Mouse (Mus musculus) embryonic facial prominence, embryonic 11.5 days (tissue): ENCODE measurements around the gene Srp54a. TPM values are rescaled to one million over a fixed set of nuclear protein-coding genes. Genes with fewer than 3 reads are reported as not detected.
"Not testable (repeated sequence)": the region's sequence is repeated elsewhere in the genome, so short reads cannot be mapped to it uniquely, and the experiment has no call there.

Experiments
- ATAC-seq: fragments of 200-750 bp; cut with Nextera tagmentation; replicated peaks from 2 replicates; pipeline ENCODE4 v1.8.0; 2017; ENCODE audit warnings: low read depth; ENCODE audit not compliant: insufficient number of reproducible peaks, low FRiP score, low TSS enrichment
- DNase-seq: peaks from one replicate; pipeline ENCODE4 v3.0.0-alpha.2; 2015; ENCODE audit warnings: low spot score
- H3K27ac ChIP-seq: fragments of 300-500 bp; sonication (generic); replicated peaks from 2 replicates; pipeline ENCODE4 v1.5.1; 2014; ENCODE audit warnings: mild to moderate bottlenecking, low read depth, low read length, control low read depth
- H3K27me3 ChIP-seq: fragments of 300-500 bp; sonication (generic); 2 replicates; pipeline ENCODE4 v1.6.1; 2014; ENCODE audit warnings: mild to moderate bottlenecking, low read length, moderate library complexity, mixed read lengths; ENCODE audit not compliant: control insufficient read depth, insufficient read depth
- H3K36me3 ChIP-seq: fragments of 300-500 bp; sonication (generic); replicated peaks from 2 replicates; pipeline ENCODE4 v1.6.1; 2014; ENCODE audit warnings: low read depth, mild to moderate bottlenecking, low read length, moderate library complexity, mixed read lengths; ENCODE audit not compliant: control insufficient read depth, insufficient read depth
- H3K4me1 ChIP-seq: fragments of 300-500 bp; sonication (generic); 2 replicates; pipeline ENCODE4 v1.6.1; 2014; ENCODE audit warnings: low read length, mixed read lengths; ENCODE audit not compliant: control insufficient read depth, insufficient read depth
- H3K4me2 ChIP-seq: fragments of 300-500 bp; sonication (generic); 2 replicates; pipeline ENCODE4 v1.6.1; 2014; ENCODE audit warnings: low read depth, mild to moderate bottlenecking, control low read depth, low read length, moderate library complexity
- H3K4me3 ChIP-seq: fragments of 300-500 bp; sonication (generic); 2 replicates; pipeline ENCODE4 v1.5.1; 2014; ENCODE audit warnings: low read depth, low read length, control low read depth
- H3K9ac ChIP-seq: fragments of 300-500 bp; sonication (generic); replicated peaks from 2 replicates; pipeline ENCODE4 v1.6.1; 2014; ENCODE audit warnings: mild to moderate bottlenecking, control low read depth, low read length
- H3K9me3 ChIP-seq: fragments of 300-500 bp; sonication (generic); replicated peaks from 2 replicates; pipeline ENCODE4 v1.6.1; 2016; ENCODE audit warnings: mild to moderate bottlenecking, low read length, inconsistent platforms, mixed read lengths; ENCODE audit not compliant: control insufficient read depth
- WGBS: fragments of 180-500 bp; shearing (Covaris S2); extraction: QIAGEN DNeasy Blood & Tissue Kit; methylation state at CpG from one replicate; pipeline ENCODE4 v1.1.7; 2014; 5-methylcytosine and 5-hydroxymethylcytosine counted together
- polyA plus RNA-seq: library from polyadenylated mRNA; unstranded; fragments of >200 nt; fragmentation: Nextera tagmentation; extraction: Ambion mirVana; gene quantifications from 2 replicates; pipeline ENCODE4 v1.2.1, GENCODE M21; 2014

Gene Srp54a
- polyA plus RNA-seq, result 187 and 195 TPM in 2 replicates

- H3K36me3 ChIP-seq, H3K9me3 ChIP-seq, H3K27me3 ChIP-seq, H3K4me1 ChIP-seq: not testable (repeated sequence)
- under 1% methylated on average over 52 of the region's 60 CpGs for WGBS
- ATAC-seq (peak; percentile 96), DNase-seq (peak; percentile 95)
- Histone ChIP-seq H3K4me2 (peak within 1 kb of the TSS; percentile 39), H3K27ac (peak within 1 kb of the TSS; percentile 41), H3K4me3 (peak within 1 kb of the TSS; percentile 60), H3K9ac (peak within 1 kb of the TSS; percentile 67)
Measured at GRCm38 (mm10) chr12:55079726-55080600, at the start of gene Srp54a, which contains the start of gene 2700097O09Rik. Gene Srp54a (plus strand): TSS chr12:55080262. Gene 2700097O09Rik (minus strand): TSS chr12:55080110.

GRCm38 (mm10) chr12:55041011-55041410 is 39.1 kb upstream of the Srp54a start:
- ATAC-seq, result no peak
- 75% methylated on average over 15 of the region's 15 CpGs for WGBS
- H3K9ac ChIP-seq, result no peak overlapping the region
- H3K36me3 ChIP-seq, result no peaks in the 10 kb centered on the region
- H3K9me3 ChIP-seq, result no peaks in the 10 kb centered on the region
- no peak overlapping the region for H3K4me2 ChIP-seq
- H3K27me3 ChIP-seq, result no peaks in the 10 kb centered on the region
- no peak overlapping the region for H3K27ac ChIP-seq
- no peak for DNase-seq
- no peak overlapping the region for H3K4me3 ChIP-seq
- H3K4me1 ChIP-seq, result no peaks in the 10 kb centered on the region

GRCm38 (mm10) chr12:55049731-55050353 is 30.2 kb upstream of the Srp54a start:
- no peaks in the 10 kb centered on the region for H3K9me3 ChIP-seq

GRCm38 (mm10) chr12:55051210-55052173 is 28.6 kb upstream of the Srp54a start:
- Histone ChIP-seq H3K27me3 (no peaks in the 10 kb centered on the region), H3K4me3 (no peak overlapping the region), H3K4me2 (no peak overlapping the region), H3K9me3 (no peaks in the 10 kb centered on the region), H3K27ac (no peak overlapping the region), H3K9ac (no peak overlapping the region), H3K4me1 (no peaks in the 10 kb centered on the region), H3K36me3 (no peaks in the 10 kb centered on the region)
- WGBS, result 91% methylated on average over 8 of the region's 8 CpGs
- ATAC-seq, result no peak
- no peak for DNase-seq

More at GRCm38 (mm10) chr12:55049731-55050353, 30.2 kb upstream of the Srp54a start:
- Histone ChIP-seq H3K4me1 (no peaks in the 10 kb centered on the region), H3K36me3 (no peaks in the 10 kb centered on the region), H3K4me2 (no peak overlapping the region), H3K27me3 (no peaks in the 10 kb centered on the region), H3K4me3 (no peak overlapping the region), H3K9ac (no peak overlapping the region), H3K27ac (no peak overlapping the region)
- 94% methylated on average over 8 of the region's 8 CpGs for WGBS
- no peak for DNase-seq
- no peak for ATAC-seq

GRCm38 (mm10) chr12:55053267-55053666 is 26.8 kb upstream of the Srp54a start:
- H3K9ac ChIP-seq, result no peak overlapping the region
- H3K4me2 ChIP-seq, result no peak overlapping the region
- no peaks in the 10 kb centered on the region for H3K36me3 ChIP-seq
- no peak overlapping the region for H3K27ac ChIP-seq
- H3K9me3 ChIP-seq, result no peaks in the 10 kb centered on the region
- ATAC-seq (no peak), DNase-seq (no peak)
- no peaks in the 10 kb centered on the region for H3K27me3 ChIP-seq
- WGBS, result 91% methylated on average over 7 of the region's 7 CpGs
- no peaks in the 10 kb centered on the region for H3K4me1 ChIP-seq
- H3K4me3 ChIP-seq, result no peak overlapping the region

GRCm38 (mm10) chr12:55054551-55055241 is 25.4 kb upstream of the Srp54a start:
- H3K27me3 ChIP-seq, result no peaks in the 10 kb centered on the region
- H3K9ac ChIP-seq, result no peak overlapping the region
- no peak overlapping the region for H3K27ac ChIP-seq
- no peak overlapping the region for H3K4me3 ChIP-seq
- ATAC-seq (no peak), DNase-seq (no peak)
- H3K4me1 ChIP-seq, result no peaks in the 10 kb centered on the region
- WGBS, result 80% methylated on average over 2 of the region's 2 CpGs
- H3K9me3 ChIP-seq, result no peaks in the 10 kb centered on the region
- no peak overlapping the region for H3K4me2 ChIP-seq
- no peaks in the 10 kb centered on the region for H3K36me3 ChIP-seq

- no peak for ATAC-seq
- no peak for DNase-seq
- Histone ChIP-seq H3K9me3 (no peaks in the 10 kb centered on the region), H3K9ac (no peak overlapping the region), H3K36me3 (no peaks in the 10 kb centered on the region), H3K27me3 (no peaks in the 10 kb centered on the region), H3K4me3 (no peak overlapping the region), H3K27ac (no peak overlapping the region), H3K4me1 (no peaks in the 10 kb centered on the region), H3K4me2 (no peak overlapping the region)
- WGBS, result 83% methylated on average over 2 of the region's 2 CpGs
Measured at GRCm38 (mm10) chr12:55056703-55057102, 23.4 kb upstream of the Srp54a start.
